Mouse (Mus musculus): ENCODE data around the gene Ddx20.

The Ddx20 gene

DNA sequence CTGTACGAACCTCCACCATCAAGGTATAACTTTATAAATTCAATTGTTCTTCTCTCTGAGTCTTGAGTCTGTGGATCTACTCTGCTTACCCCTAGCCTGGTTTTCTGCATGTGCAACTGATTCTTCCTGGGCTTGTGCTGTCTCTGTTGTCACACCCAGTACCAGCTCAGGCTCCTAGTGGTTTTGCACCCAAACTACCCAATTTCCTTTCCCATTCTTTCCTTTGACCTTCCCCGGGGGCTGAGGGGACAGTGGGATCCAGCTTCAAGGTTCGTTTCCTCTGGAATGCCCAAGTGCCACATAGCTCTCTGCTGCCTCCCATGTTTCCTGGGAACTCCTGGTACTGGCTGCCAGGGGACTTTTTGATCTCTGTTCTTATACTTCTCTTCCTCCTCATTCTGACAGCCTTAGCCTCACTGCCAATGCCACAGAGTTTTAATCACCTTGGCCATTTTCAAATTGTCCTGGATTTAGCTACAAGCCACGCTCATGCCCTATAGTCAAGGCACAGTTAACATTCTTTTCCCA is 20.3 kb downstream of the Ddx20 start:
- DNase-seq (ENCODE audit: low spot score in 2 of 2): no peak

DNA sequence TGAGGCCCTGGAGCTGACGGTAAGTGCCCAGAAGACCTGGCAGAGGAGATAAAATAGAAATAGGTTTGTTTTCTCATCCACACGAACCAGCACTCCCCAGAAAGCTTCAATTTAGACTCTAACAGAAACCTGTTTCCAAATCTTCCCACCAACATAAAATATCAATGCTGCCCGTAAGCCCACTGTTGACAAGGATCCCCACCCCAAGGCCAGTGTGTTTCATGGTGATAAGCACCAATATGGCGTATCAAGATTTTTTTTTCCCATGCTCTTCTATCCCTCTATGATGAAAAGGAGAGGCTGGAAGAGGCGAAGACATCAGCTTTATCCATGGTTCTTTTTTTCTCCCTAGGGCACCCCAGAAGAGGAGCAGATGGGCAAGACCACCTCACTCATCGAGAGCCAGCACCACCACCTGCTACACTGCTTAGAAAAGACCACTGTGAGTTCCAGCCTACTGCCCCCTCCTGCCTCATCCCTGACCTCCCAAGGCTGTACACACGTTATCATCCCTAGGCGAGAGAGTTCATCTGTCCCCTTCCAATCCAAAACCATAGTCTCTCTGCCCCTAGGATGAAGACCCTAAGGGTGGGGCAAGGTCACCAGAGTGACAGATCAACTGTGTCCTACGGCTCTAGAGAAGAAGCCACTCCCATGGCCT is 22.1 kb downstream of the Ddx20 start:
- DNase-seq (ENCODE audit: low spot score in 2 of 2): peak in 1 of 2 experiments; percentile 19

DNA sequence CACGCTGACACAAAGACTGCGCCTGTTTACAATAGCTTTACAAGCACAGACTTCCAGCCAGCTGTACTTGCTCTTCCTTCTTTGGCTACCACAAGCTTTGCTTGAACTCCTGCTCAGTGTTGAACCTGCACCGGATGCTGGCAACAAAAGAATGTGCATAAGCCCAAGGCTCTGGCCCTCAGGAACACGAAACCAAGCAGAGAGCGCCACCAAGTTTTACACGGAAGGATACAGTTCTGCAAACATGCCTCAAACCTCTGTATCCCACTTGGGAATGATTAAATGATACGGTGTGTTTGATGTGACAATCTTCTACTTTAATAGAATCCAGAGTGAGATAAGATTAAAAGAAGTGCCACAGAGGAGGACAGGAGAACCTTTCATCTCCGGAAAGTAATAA is 24.3 kb downstream of the Ddx20 start:
- DNase-seq (ENCODE audit: low spot score in 2 of 2): no peak

DNA sequence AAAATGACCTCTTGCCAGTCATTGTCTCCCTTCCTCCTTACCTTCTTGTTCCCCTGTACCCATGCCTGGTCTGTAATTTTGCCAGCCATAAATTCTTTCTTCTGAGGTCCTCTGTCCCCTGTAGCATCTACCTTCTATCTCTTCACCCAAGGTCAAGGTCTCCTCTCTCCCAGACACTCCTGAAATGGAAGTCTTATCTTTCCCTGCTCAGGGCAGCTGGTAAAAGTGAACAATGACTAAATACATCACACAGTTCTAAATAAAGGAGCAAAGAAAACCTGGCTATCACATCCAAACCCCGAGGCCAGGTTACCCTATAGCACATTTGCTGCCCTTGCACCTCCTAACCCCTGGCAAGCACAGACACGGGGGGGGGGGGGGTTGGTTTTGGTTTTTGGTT is 26.8 kb downstream of the Ddx20 start:
- no peak for DNase-seq (ENCODE audit: low spot score in 2 of 2)

DNA sequence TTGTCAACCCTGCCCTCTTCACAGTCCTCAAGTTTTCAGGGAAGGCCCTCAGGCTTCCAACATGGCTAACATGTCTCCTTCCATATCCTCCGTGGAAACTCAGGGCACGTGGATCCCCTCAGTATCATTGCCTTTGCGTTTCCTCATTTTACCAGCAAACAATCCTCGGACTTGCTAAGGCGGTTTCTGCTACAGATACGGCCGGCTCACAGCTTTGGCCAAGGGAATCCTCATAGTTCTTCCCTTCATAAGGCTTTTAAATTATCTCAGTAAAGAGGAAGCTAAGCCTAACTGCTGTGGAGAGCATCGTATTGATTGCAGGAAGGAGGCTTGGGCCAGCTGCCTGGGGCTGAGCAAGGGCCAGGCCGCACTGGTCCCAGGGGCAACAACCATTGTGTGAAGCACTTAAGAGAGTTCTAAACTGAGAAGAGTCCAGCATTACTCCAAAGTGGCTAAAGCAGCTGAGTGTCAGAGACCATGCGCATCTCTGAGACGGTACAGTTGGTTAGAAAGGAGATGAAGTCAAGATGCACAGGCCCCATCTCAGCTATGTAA is 32.3 kb downstream of the Ddx20 start:
- no peak for DNase-seq (ENCODE audit: low spot score in 2 of 2)

DNA sequence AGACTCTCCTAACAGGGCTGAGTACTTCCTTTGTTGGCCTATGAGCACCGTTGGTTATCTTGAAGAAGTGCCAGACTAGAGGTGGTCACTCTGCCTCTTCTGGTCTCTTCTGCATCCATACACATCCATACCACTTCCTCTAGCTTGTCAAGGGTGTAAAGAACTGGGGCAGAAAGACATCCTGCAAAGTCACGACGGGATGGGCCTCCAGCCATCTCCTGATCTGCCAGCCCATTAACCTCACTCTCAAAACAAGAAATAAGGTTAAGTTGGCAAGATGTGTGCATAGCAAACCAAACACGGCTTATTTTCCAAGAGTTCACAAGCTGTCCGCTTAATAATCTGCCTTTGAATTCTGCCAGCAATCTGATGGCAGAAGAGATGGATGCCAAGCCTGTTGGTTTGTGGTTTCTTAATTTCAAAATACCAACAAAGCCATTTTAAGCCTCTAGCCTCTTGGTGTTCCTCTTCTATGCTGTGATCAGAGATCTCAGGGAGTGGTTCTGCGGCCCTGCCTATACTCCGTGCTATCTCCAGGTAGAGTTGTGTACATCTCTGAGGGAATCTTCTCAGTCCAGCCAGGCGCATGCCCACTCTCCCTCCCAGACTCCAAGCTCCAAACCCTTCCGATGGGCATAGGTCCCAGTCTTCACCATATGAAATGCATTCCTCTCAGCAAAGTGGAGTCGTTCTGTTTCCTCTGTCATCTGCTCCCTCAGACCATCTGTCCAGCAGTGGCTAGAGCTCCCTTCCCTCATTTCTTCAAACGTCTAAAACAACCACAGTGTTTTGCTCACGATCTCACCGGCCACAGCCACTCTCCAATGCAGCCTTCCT is 33.6 kb downstream of the Ddx20 start:
- no peak for DNase-seq (ENCODE audit: low spot score in 2 of 2)

DNA sequence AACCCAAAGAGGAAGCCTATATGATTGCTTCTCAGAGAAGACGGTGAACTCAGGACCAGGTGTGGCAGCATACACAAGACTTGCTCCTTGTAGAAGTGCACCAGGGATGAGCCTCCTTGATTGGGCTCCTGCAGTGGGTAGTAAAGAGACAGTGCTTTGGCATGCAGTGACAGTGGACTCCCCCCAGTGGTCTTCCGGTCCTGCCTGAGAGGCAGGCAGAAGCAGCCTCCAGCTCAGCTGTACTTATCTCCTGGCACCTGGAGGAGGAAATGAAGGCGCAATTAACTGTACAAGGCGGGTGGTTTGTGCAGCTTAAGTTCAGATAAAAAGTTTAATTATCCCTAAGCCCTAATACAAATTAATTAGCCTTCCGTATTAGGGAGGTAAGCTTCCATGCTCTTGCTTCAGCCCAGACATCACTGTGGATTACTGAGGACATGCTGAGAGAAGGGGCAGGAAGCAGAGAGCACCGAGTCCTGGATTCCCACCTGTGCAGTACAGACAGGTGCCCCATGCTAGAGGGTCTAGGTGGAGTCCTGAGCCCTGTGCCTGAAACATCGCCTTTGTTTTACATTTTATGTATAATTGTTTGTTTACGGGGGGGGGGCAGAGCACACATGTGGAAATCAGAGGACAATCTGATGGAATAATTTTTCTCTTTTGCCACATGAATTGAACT is 38.3 kb downstream of the Ddx20 start:
- no peak for DNase-seq (ENCODE audit: low spot score in 2 of 2)

DNA sequence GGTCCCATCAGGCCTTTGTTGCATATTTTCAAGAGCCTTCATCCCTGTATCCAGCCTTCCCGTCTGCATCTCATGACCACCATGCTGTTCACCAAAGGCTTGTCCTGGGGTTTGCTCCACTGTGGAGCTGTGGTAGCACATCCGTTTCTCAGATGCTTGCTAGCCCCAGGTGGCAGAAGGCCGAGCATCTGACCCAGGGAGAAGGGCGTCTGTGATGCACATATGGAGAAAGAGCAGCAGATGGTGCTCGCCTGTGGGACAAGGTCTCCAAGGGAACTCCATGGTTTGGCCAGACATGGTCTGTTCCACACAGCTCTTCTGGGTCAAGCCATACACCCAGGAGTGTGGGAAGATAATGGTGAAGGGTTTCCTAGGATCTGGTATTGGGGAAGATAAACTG is 43.8 kb downstream of the Ddx20 start:
- DNase-seq (ENCODE audit: low spot score in 2 of 2): no peak

DNA sequence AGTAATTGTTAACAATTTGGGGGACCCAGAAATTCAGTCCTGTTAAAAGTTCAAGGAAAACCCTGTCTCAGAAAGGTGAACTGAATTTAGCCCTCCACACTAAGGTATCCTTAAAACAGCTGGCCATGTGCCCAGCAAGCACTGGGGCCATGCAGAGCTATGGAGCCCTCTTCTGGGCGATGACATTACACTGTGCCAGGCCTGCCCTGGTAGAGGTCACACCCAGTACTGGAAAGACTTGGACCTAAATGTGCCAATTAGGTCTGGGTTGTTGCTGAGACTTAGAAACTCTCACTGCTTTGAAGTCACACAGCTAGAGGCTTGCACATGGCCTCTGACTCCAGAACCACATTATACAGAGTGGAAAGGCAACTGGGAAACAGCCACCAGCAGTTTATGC is 45.2 kb downstream of the Ddx20 start:
- no peak for DNase-seq (ENCODE audit: low spot score in 2 of 2)

DNA sequence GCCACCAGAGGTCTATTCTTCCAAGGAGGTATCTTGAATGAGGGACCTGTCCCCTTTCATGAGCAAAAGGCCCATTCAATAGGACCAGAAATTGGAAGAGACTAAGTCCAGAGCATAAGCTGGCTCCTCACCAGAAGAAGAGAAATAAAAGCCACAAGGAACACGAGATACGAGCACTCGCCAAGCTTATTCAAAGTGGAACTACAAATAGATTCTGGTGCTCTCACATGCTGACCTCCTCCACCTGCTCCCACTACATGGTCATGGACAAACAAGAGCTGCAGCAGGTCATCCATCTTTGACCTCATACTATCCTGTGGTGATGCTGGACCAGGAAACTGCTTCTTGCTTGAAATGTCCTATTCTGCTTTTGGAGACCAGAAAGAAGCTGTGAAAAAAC is 54.4 kb downstream of the Ddx20 start:
- DNase-seq (ENCODE audit: low spot score in 2 of 2): no peak

DNA sequence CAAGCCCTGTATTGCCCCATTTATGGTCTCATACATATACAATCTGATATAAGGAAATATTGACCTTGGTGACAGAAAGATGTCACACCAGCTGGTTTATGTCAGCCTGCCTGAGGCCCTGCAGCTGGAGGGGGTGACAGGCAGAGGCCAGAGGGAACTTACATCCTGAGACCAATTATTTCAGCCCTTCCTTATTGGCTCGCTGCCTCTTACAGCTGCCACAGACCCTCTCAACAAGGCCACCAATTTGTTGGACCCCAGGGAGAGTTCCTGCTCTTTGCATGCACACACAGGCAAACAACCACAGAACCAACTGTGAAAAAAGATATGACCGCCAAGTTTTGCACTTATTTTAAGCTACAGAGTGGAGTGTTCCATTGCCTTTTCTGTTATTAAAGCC is 55.1 kb downstream of the Ddx20 start:
- DNase-seq (ENCODE audit: low spot score in 2 of 2): no peak
